Mouse (Mus musculus): ENCODE measurements around the gene Anks3. TPM values are rescaled to one million over a fixed set of nuclear protein-coding genes. Genes with fewer than 3 reads are reported as not detected.
A peak's percentile ranks its signal among the peaks of the same experiment; 100 is the strongest.

The Anks3 gene
- total and polyA plus RNA-seq, 3 experiments, result 17.5 to 36.6 (median 24.4) TPM

DNA sequence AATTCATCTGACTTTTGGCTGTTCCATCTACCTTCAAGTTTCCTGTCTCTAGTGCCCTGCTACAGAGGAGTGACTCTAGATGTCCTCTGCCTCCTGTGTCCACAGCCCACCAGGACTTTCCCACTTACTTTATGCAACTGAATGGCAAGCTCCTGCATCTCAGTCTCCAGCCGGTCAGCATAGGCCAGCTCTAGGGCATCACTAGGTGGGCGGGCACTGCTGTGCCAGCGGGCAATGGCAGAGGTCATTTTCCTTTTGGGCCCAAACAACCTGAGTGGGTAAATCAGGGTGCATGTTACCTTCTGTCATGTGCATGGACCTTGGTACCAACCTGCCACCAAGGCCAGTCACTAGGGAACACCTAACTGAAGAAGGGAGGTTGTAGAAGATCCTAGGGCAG lies 20.6 kb downstream of the Anks3 start:
- DNase-seq (ENCODE audit: low spot score) (no peak), ATAC-seq (ENCODE audit: extremely low read depth, insufficient number of reproducible peaks, low FRiP score, poor library complexity, severe bottlenecking) (no peak)
- Histone ChIP-seq H3K36me3 (replicated peaks) (peaks cover 88% of the 10 kb centered on the region), H3K9me3 (replicated peaks) (no peaks in the 10 kb centered on the region), H3K4me1 (ENCODE audit: insufficient read depth, low read depth, low read length) (peaks cover 23% of the 10 kb centered on the region), H3K4me3 (ENCODE audit: low read depth, low read length) (no peak overlapping the region), H3K27me3 (ENCODE audit: insufficient read depth, low read length) (no peaks in the 10 kb centered on the region)
- no peak for TF ChIP-seq CTCF (IDR thresholded peaks at IDR 0.05; ENCODE audit: low read depth, low read length)
- no peak for TF ChIP-seq GATA2 (IDR thresholded peaks at IDR 0.05; ENCODE audit: borderline replicate concordance, low read depth, low read length)
- TF ChIP-seq GATA1 (IDR thresholded peaks at IDR 0.05; ENCODE audit: borderline replicate concordance, low read length), result no peak
- no peak for TF ChIP-seq TAL1 (conservative IDR thresholded peaks at IDR 0.05; ENCODE audit: low read depth, low read length)
- no peak for TF ChIP-seq POLR2AphosphoS5 (IDR thresholded peaks at IDR 0.05; ENCODE audit: insufficient replicate concordance, low read depth, low read length)

DNA sequence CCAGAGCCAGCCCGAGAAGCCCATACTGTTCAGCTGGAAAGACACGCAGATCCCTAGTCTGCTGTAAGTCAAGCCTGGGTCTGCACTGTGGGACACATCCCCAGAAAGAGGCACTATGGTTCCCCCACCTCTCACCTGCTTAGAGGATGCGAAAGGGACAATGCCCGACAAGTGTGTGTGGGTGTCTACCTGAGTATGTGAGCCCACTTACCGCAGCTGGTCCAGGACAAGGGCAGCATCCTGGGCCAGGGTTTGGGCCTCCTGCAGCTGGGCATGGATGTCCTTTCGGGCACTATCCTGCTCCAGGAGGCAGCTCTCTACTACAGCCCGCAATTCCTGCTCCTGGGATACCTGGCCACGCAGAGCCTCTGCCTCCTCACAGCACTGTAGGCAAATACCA lies 21.1 kb downstream of the Anks3 start:
- ATAC-seq (ENCODE audit: extremely low read depth, insufficient number of reproducible peaks, low FRiP score, poor library complexity, severe bottlenecking) (no peak), DNase-seq (ENCODE audit: low spot score) (no peak)
- Histone ChIP-seq H3K27me3 (ENCODE audit: insufficient read depth, low read length) (no peaks in the 10 kb centered on the region), H3K36me3 (replicated peaks) (peaks cover 86% of the 10 kb centered on the region), H3K4me3 (ENCODE audit: low read depth, low read length) (no peak overlapping the region), H3K9me3 (replicated peaks) (no peaks in the 10 kb centered on the region), H3K4me1 (ENCODE audit: insufficient read depth, low read depth, low read length) (peaks cover 27% of the 10 kb centered on the region)
- TF ChIP-seq GATA1 (IDR thresholded peaks at IDR 0.05; ENCODE audit: borderline replicate concordance, low read length) (no peak), GATA2 (IDR thresholded peaks at IDR 0.05; ENCODE audit: borderline replicate concordance, low read depth, low read length) (no peak), TAL1 (conservative IDR thresholded peaks at IDR 0.05; ENCODE audit: low read depth, low read length) (no peak), CTCF (IDR thresholded peaks at IDR 0.05; ENCODE audit: low read depth, low read length) (no peak), POLR2AphosphoS5 (IDR thresholded peaks at IDR 0.05; ENCODE audit: insufficient replicate concordance, low read depth, low read length) (no peak)

DNA sequence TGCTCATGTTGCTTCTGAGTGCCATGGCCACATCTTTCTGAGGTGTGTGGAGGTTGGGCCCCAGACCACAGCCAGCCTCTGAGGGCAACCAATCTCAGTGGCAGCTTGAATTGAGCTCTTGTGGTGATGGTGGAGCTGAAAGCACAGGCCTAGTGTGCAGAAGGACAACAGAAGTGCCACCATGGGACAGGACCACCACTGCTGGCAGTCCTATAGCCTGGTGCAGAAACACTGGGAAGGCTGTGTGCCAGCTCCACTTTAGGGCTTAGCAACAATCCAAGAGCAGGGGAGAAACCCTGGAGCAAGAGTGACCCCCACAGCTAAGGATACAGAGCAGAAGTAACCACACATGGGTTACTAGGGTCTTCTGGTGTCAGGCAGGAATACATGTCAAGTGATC lies 23.0 kb downstream of the Anks3 start:
- Histone ChIP-seq H3K36me3 (replicated peaks) (peaks cover 86% of the 10 kb centered on the region), H3K9me3 (replicated peaks) (no peaks in the 10 kb centered on the region), H3K4me1 (ENCODE audit: insufficient read depth, low read depth, low read length) (peaks cover 28% of the 10 kb centered on the region), H3K27me3 (ENCODE audit: insufficient read depth, low read length) (no peaks in the 10 kb centered on the region), H3K4me3 (ENCODE audit: low read depth, low read length) (no peak overlapping the region)
- TF ChIP-seq GATA1 (IDR thresholded peaks at IDR 0.05; ENCODE audit: borderline replicate concordance, low read length), result no peak
- ATAC-seq (ENCODE audit: extremely low read depth, insufficient number of reproducible peaks, low FRiP score, poor library complexity, severe bottlenecking) (no peak), DNase-seq (ENCODE audit: low spot score) (no peak)

DNA sequence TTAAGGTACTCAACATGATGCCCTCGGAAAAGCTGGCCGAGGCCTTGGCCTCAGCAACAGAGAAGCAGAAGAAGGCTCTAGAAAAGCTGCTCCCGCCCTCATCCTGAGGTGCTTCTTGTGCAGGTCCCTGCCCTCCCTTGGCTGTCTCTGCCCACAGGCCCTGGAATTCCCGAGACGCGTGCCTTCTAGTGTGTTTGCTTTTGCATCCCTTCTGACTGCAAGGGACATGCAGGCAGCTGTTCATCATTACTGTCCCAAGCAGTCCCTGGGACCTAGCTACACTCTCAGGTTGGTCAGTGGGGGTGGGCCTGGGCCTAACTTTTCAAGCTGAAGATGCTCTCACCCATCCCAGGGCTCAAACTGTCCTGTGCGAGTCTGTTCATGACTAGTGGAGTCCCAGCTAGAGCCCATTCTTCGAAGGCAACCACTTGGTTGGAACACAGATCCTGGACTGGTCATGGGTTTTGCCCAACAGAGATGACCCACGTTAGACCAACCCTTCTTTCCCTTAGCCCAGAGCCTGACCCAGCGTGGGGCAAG lies 23.6 kb downstream of the Anks3 start:
- ATAC-seq (ENCODE audit: extremely low read depth, insufficient number of reproducible peaks, low FRiP score, poor library complexity, severe bottlenecking), result no peak
- H3K4me3 ChIP-seq (ENCODE audit: low read depth, low read length), result no peak overlapping the region
- H3K9me3 ChIP-seq (replicated peaks), result peaks cover 3% of the 10 kb centered on the region; the same call in 1 of the 2 replicates
- H3K36me3 ChIP-seq (replicated peaks), result peaks cover 87% of the 10 kb centered on the region
- peaks cover 28% of the 10 kb centered on the region for H3K4me1 ChIP-seq (ENCODE audit: insufficient read depth, low read depth, low read length)
- no peak for TF ChIP-seq TAL1 (conservative IDR thresholded peaks at IDR 0.05; ENCODE audit: low read depth, low read length)
- H3K27me3 ChIP-seq (ENCODE audit: insufficient read depth, low read length), result no peaks in the 10 kb centered on the region
- no peak for DNase-seq (ENCODE audit: low spot score)

DNA sequence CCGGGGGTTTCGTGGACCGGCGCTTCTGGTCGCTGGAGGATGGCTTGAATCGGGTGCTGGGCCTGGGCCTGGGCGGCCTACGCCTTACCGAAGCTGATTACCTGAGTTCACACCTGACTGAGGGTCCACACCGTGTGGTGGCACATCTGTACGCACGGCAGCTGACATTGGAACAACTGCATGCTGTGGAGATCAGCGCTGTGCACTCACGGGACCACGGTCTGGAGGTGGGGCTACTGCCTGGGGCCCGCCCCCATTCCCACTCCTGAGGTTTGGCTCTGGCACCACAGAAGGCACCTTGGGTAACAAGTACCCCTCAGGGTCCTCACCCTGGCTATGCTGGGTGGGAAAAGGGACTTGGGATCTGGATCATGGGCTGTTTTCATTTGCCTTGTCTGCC lies 24.6 kb downstream of the Anks3 start:
- TF ChIP-seq CTCF (IDR thresholded peaks at IDR 0.05; ENCODE audit: low read depth, low read length), result no peak
- no peak for TF ChIP-seq GATA2 (IDR thresholded peaks at IDR 0.05; ENCODE audit: borderline replicate concordance, low read depth, low read length)
- no peak for TF ChIP-seq POLR2AphosphoS5 (IDR thresholded peaks at IDR 0.05; ENCODE audit: insufficient replicate concordance, low read depth, low read length)
- TF ChIP-seq TAL1 (conservative IDR thresholded peaks at IDR 0.05; ENCODE audit: low read depth, low read length), result no peak
- TF ChIP-seq GATA1 (IDR thresholded peaks at IDR 0.05; ENCODE audit: borderline replicate concordance, low read length), result no peak
- peak overlapping the region; percentile 96 for H3K4me3 ChIP-seq (ENCODE audit: low read depth, low read length)
- peaks cover 89% of the 10 kb centered on the region for H3K36me3 ChIP-seq (replicated peaks)
- no peaks in the 10 kb centered on the region for H3K27me3 ChIP-seq (ENCODE audit: insufficient read depth, low read length)
- DNase-seq (ENCODE audit: low spot score) (peak; percentile 56), ATAC-seq (ENCODE audit: extremely low read depth, insufficient number of reproducible peaks, low FRiP score, poor library complexity, severe bottlenecking) (0 out of 2 replicates have a peak, but pooled peaks have one; percentile 24)
- H3K4me1 ChIP-seq (ENCODE audit: insufficient read depth, low read depth, low read length), result peaks cover 28% of the 10 kb centered on the region
- H3K9me3 ChIP-seq (replicated peaks), result peaks cover 4% of the 10 kb centered on the region; the same call in 1 of the 2 replicates

DNA sequence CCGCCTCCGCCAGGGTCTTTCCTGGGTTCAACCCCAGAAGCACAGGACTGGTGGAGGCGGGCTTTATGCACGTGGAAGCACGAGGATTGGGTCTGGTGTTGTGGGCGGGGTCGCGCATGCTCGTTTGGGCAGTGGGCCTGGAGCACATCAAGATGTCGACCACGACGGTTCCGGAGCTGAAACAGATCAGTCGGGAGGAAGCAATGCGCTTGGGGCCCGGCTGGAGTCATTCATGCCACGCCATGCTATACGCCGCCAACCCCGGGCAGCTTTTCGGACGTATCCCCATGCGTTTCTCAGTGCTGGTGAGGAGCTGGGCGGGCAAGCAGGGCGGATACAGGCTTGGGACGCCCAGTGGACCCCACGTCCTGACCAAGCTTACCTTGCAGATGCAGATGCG lies 25.0 kb downstream of the Anks3 start:
- peaks cover 4% of the 10 kb centered on the region; the same call in 1 of the 2 replicates for H3K9me3 ChIP-seq (replicated peaks)
- DNase-seq (ENCODE audit: low spot score) (peak; percentile 97), ATAC-seq (ENCODE audit: extremely low read depth, insufficient number of reproducible peaks, low FRiP score, poor library complexity, severe bottlenecking) (peak; percentile 96)
- peaks cover 90% of the 10 kb centered on the region for H3K36me3 ChIP-seq (replicated peaks)
- H3K27me3 ChIP-seq (ENCODE audit: insufficient read depth, low read length), result no peaks in the 10 kb centered on the region
- H3K4me3 ChIP-seq (ENCODE audit: low read depth, low read length), result peak overlapping the region; percentile 96
- peaks cover 28% of the 10 kb centered on the region for H3K4me1 ChIP-seq (ENCODE audit: insufficient read depth, low read depth, low read length)
- TF ChIP-seq GATA2 (IDR thresholded peaks at IDR 0.05; ENCODE audit: borderline replicate concordance, low read depth, low read length) (no peak), POLR2AphosphoS5 (IDR thresholded peaks at IDR 0.05; ENCODE audit: insufficient replicate concordance, low read depth, low read length) (no peak), GATA1 (IDR thresholded peaks at IDR 0.05; ENCODE audit: borderline replicate concordance, low read length) (no peak), CTCF (IDR thresholded peaks at IDR 0.05; ENCODE audit: low read depth, low read length) (no peak), TAL1 (conservative IDR thresholded peaks at IDR 0.05; ENCODE audit: low read depth, low read length) (no peak)

DNA sequence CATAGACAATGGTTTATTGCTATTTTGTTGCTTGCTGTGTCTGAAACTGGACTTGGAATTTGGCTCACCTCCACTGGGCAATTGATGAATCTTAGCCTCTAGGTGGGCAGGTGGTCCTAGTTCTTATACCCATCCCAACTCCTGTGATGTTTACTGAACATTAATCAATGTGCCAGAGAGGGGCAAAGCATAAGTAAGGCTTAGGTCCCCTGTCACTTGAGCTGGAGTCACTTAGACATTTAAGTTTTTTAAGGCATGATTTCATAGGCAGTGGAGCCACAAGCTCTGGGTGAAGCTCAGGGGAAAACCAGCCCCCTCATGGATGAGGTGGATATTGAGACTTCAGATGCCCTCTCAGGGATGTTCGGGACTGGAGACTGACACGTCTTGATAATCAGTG lies 25.5 kb downstream of the Anks3 start, which contains the start of gene Nudt16l1:
Gene Nudt16l1, plus strand, starts transcription at position 301 of the 400 bp plus-strand sequence.
- TF ChIP-seq TAL1 (conservative IDR thresholded peaks at IDR 0.05; ENCODE audit: low read depth, low read length) (no peak), GATA2 (IDR thresholded peaks at IDR 0.05; ENCODE audit: borderline replicate concordance, low read depth, low read length) (no peak), CTCF (IDR thresholded peaks at IDR 0.05; ENCODE audit: low read depth, low read length) (no peak), POLR2AphosphoS5 (IDR thresholded peaks at IDR 0.05; ENCODE audit: insufficient replicate concordance, low read depth, low read length) (no peak), GATA1 (IDR thresholded peaks at IDR 0.05; ENCODE audit: borderline replicate concordance, low read length) (no peak)
- Histone ChIP-seq H3K4me3 (ENCODE audit: low read depth, low read length) (peak within 1 kb of the TSS; percentile 96), H3K27me3 (ENCODE audit: insufficient read depth, low read length) (no peaks in the 10 kb centered on the region), H3K36me3 (replicated peaks) (peaks cover 90% of the 10 kb centered on the region), H3K4me1 (ENCODE audit: insufficient read depth, low read depth, low read length) (peaks cover 28% of the 10 kb centered on the region), H3K9me3 (replicated peaks) (peaks cover 4% of the 10 kb centered on the region; the same call in 1 of the 2 replicates)
- ATAC-seq (ENCODE audit: extremely low read depth, insufficient number of reproducible peaks, low FRiP score, poor library complexity, severe bottlenecking) (no peak), DNase-seq (ENCODE audit: low spot score) (no peak)

Data from G1E (cell line).